Mouse (Mus musculus) megakaryocyte, embryonic 14.5 days (primary cell): ENCODE data around the gene Phldb1.

Experiments used
- FLI1 ChIP-seq: IDR thresholded peaks from 2 replicates; pipeline ENCODE4 v1.6.1; 2012; ENCODE audit warnings: low read length, inconsistent platforms, mixed read lengths
- GATA1 ChIP-seq: IDR thresholded peaks from 3 replicates; pipeline ENCODE4 v1.6.1; 2012; ENCODE audit warnings: mixed read lengths, low read length, inconsistent platforms, borderline replicate concordance

GRCm38 (mm10) chr9:44663706-44664105 lies 71.3 kb downstream of the Phldb1 start:
- TF ChIP-seq GATA1 = no peak
- TF ChIP-seq FLI1 = no peak
